Mouse (Mus musculus) testis, adult 2 months (tissue): ENCODE results near the gene Mall. TPM values are rescaled to one million over a fixed set of nuclear protein-coding genes. Genes with fewer than 3 reads are reported as not detected.

Experiments
- H3K27ac ChIP-seq: fragments of 200-500 bp; 2 replicates; pipeline ENCODE4 v1.5.1; 2012; ENCODE audit warnings: low read depth, low read length; ENCODE audit not compliant: control insufficient read depth, insufficient read depth
- H3K27me3 ChIP-seq: fragments of 200-500 bp; 2 replicates; pipeline ENCODE4 v1.6.1; 2012; ENCODE audit warnings: mild to moderate bottlenecking, low read length, moderate library complexity; ENCODE audit not compliant: control insufficient read depth, insufficient read depth
- H3K36me3 ChIP-seq: fragments of 200-500 bp; 2 replicates; pipeline ENCODE4 v1.6.1; 2012; ENCODE audit warnings: mild to moderate bottlenecking, low read length; ENCODE audit not compliant: control insufficient read depth, insufficient read depth
- H3K4me1 ChIP-seq: fragments of 200-500 bp; 2 replicates; pipeline ENCODE4 v1.6.1; 2012; ENCODE audit warnings: low read length; ENCODE audit not compliant: control insufficient read depth, insufficient read depth
- H3K4me3 ChIP-seq: fragments of 200-500 bp; 2 replicates; pipeline ENCODE4 v1.5.1; 2012; ENCODE audit warnings: low read depth, mild to moderate bottlenecking, low read length, moderate library complexity, mixed read lengths; ENCODE audit not compliant: control insufficient read depth
- CTCF ChIP-seq: fragments of 200-500 bp; IDR thresholded peaks from 2 replicates; pipeline ENCODE4 v1.5.1; 2012; ENCODE audit warnings: low read depth, mild to moderate bottlenecking, inconsistent platforms, low read length, moderate library complexity; ENCODE audit not compliant: control insufficient read depth, insufficient read depth, insufficient replicate concordance
- POLR2A ChIP-seq: fragments of 200-500 bp; IDR thresholded peaks from 2 replicates; pipeline ENCODE4 v1.6.1; 2012; ENCODE audit warnings: low read depth, mild to moderate bottlenecking, inconsistent platforms, low read length, moderate library complexity; ENCODE audit not compliant: control insufficient read depth
- polyA plus RNA-seq: library from polyadenylated mRNA; depleted of rRNA; stranded (reverse); fragments of >200 nt; gene quantifications from 2 replicates; pipeline ENCODE4 v1.2.3, GENCODE M21; 2012

Mall gene
- polyA plus RNA-seq, 1 experiment: 4.4 TPM

DNA sequence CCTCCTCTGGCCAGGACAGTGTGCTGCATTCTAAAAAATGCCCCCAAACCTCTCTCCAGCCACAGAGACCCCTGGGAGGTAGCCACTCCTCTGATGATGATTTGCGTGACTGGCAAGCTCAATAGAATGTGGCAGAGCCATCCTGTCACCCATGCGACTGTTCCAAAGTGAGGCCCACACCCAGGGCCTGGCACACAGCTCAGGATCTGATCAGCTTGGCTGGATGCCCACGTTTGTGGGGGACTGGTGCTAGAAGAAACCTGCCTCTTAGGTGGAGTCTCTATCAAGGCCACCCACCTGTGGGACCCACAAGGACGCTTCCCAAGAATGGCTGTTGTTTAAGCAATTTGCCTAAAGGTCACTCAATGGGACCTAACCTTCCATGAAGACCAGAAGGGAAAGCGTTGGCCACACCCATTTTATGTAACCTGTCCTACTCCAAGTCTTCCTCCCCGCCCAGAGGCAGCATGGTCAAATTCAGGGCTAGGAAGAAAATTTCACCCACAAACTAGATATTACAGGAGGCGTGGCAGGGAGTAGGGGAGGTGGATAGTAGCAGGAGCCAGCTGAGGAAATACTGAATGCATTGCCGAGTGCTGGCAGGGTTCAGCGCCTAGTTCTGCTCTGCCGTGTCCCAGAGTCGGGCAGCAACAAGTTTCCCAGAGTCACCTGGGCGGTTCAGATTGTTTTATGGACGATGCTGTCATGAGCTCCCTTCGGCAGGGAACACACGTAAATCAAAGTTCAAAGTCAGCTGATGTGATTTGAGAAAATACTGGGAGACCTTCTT, 876 bp downstream of the Mall start:
- Histone ChIP-seq H3K4me1 (peaks cover 24% of the 10 kb centered on the region), H3K27ac (no peak overlapping the region), H3K27me3 (no peaks in the 10 kb centered on the region), H3K36me3 (no peaks in the 10 kb centered on the region), H3K4me3 (no peak overlapping the region)
- no peak for TF ChIP-seq CTCF
- no peak for TF ChIP-seq POLR2A

DNA sequence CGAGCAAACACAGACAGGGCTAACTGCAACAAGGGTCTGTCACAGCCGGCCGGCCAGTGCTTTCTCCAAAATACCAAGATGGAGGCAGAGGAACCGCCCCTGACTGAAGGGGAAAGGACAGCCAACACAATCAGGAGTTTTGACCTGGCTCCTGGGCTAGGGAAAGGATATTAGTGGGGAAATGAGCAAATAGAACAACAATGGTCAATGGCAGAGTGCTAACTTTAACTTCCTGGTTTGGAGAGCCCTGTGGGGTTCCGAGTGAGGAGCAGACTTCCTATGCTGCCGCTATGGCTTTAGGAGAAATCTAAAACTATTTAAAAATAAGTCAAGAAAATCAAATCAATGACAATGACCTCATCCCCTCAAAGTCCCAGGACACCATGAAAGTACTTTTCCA, 1.6 kb downstream of the Mall start:
- TF ChIP-seq POLR2A (no peak), CTCF (no peak)
- no peak overlapping the region for H3K27ac ChIP-seq

DNA sequence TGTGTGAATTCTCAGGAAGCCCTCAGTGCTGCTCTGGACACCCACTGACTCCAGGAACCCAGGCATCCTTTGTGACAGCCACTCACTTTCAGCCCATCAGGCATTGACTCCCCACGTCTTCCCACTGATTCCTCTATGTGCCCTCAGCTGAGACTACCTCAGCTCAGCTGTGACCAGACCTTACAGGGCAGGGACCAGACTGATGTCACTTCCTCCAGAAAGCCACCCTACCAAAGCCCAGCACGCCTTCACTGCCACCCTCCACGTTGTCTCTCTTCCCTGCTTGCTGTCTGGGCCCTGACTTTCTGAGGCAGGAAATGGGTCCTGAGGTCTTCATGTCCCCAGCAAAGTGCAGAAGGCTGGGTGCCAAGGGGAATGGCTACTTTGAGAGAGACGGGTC, 6.5 kb downstream of the Mall start:
- no peaks in the 10 kb centered on the region for H3K27me3 ChIP-seq
- TF ChIP-seq POLR2A (no peak), CTCF (no peak)
- no peaks in the 10 kb centered on the region for H3K4me1 ChIP-seq
- no peaks in the 10 kb centered on the region for H3K36me3 ChIP-seq
- H3K4me3 ChIP-seq: no peak overlapping the region
- no peak overlapping the region for H3K27ac ChIP-seq

More for the DNA sequence above, 1.6 kb downstream of the Mall start:
- Histone ChIP-seq H3K27me3 (no peaks in the 10 kb centered on the region), H3K4me3 (no peak overlapping the region), H3K4me1 (peaks cover 24% of the 10 kb centered on the region), H3K36me3 (no peaks in the 10 kb centered on the region)

DNA sequence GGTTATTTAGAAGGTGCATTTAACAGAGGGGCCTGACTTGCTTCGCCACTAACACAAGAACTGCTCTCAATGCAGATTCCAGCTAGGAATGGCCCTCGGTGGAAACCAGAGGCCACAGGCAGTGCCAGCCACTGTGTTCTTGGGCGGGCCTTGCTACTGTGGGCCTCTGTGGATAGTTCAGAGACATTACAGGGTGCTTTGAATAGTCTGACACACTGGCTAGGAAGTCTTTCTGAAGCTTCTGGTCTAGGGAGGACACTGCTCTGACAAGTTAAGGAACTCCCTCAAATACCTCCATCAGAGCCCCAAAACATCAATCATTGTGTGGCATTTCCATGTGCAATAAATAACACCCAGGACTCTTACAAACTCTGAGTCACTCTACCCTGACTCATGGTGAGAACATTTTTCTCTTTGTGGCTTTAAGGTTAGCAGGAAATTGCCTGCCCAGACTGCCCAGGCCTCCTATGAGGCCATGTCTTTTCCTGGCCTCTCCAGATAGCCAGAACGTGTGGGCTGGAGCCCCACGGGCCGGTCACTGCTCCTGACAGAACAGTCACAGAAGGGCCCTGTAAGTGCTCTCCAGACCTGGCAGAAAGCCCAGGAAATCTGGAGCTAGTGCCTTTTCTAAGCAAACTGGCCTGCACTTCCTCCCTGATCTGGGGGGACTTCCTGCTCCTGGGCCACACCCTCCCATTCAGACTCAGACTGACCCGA, 7.4 kb downstream of the Mall start:
- Histone ChIP-seq H3K4me3 (no peak overlapping the region), H3K36me3 (no peaks in the 10 kb centered on the region), H3K27me3 (no peaks in the 10 kb centered on the region), H3K4me1 (no peaks in the 10 kb centered on the region), H3K27ac (no peak overlapping the region)
- TF ChIP-seq POLR2A (no peak), CTCF (no peak)

DNA sequence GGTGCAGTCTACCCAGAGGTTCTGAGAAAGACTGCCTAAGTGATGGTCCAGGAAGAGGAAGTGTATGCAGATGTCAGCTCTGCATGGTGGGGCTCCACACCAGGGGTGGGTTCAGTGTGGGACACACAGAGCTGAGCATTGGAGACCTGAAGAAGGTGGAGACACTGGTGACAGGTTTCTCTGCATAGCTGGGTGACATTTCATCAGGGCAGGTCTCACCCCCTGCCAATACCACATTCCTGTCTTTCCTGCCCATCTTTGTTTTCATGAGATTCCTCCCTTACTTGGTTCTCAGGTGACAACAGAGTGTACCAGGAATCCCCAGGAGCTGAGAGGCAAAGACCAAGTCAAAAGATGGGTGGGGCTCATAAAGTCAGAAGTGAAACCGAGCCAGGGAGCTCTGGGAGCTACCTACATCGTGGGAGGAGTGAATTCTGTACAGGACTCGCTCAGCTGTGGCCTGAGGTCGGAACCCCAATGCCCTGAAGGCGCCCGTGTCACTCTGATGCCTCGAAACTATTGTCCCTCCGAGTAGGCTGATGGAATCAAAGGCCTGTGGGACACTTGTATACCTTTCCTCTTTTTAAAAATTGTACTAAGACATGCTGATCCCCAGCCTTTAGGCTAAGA, 10.8 kb downstream of the Mall start:
- no peak for TF ChIP-seq POLR2A
- TF ChIP-seq CTCF: no peak
- H3K4me1 ChIP-seq: no peaks in the 10 kb centered on the region
- H3K27me3 ChIP-seq: no peaks in the 10 kb centered on the region
- no peak overlapping the region for H3K4me3 ChIP-seq
- H3K36me3 ChIP-seq: no peaks in the 10 kb centered on the region
- no peak overlapping the region for H3K27ac ChIP-seq

DNA sequence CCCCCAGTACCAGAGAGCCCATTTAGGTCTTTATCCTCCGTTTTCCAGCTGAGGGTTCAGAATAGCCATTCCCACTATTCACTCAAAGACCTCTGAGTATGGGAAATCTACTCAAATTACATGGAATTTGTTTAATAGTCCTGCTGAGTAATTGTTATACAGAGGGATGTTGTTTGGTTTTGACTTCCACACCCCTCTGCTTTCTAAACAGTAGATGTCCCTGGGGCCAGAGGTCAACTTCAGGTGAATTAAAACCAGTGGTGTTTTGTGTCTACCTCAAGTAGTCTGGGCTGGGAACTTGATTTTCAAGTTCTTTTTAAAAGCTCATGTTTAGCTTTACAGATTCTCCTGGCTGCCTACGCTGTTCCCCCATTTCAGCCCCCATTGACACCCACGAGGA, 15.0 kb downstream of the Mall start:
- Histone ChIP-seq H3K4me1 (no peaks in the 10 kb centered on the region), H3K4me3 (no peak overlapping the region), H3K27me3 (no peaks in the 10 kb centered on the region), H3K36me3 (no peaks in the 10 kb centered on the region), H3K27ac (no peak overlapping the region)
- TF ChIP-seq POLR2A (no peak), CTCF (no peak)

DNA sequence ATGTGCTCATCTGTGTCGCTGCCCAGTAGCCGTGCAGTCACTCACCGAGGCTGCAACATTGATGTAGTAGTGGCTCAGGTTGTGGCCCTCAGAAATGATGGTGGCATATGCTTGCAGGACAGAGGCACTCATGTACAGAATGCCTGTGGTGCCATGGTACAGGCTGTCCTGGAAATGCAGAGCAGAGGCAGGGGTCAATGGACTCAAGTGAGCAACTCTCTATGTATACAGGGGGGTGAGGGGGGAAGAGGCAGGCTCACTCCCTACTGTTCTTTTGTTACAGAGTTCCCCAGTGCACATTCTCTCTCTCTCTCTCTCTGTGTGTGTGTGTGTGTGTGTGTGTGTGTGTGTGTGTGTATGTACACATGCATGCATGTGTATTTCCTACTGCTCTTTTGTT, 20.9 kb downstream of the Mall start:
- Histone ChIP-seq H3K27ac (no peak overlapping the region), H3K36me3 (no peaks in the 10 kb centered on the region), H3K4me1 (no peaks in the 10 kb centered on the region), H3K27me3 (no peaks in the 10 kb centered on the region), H3K4me3 (no peak overlapping the region)
- TF ChIP-seq POLR2A (no peak), CTCF (no peak)
